Mouse (Mus musculus) bone marrow macrophage, adult 2 months (primary cell): ENCODE measurements around the gene 4930562C15Rik. TPM values are rescaled to one million over a fixed set of nuclear protein-coding genes. Genes with fewer than 3 reads are reported as not detected.
A peak's percentile ranks its signal among the peaks of the same experiment; 100 is the strongest.

ENCODE experiments used
- H3K27ac ChIP-seq: 2 replicates; pipeline ENCODE4 v1.5.1; 2012; ENCODE audit warnings: low read depth, low read length; ENCODE audit not compliant: insufficient read depth
- H3K4me1 ChIP-seq: 2 replicates; pipeline ENCODE4 v1.6.1; 2012; ENCODE audit warnings: low read length; ENCODE audit not compliant: control insufficient read depth, insufficient read depth
- H3K4me3 ChIP-seq: 2 replicates; pipeline ENCODE4 v1.5.1; 2012; ENCODE audit warnings: mild to moderate bottlenecking, low read length, moderate library complexity; ENCODE audit not compliant: insufficient read depth
- CTCF ChIP-seq: IDR thresholded peaks from 2 replicates; pipeline ENCODE4 v1.5.1; 2012; ENCODE audit warnings: low read depth, mild to moderate bottlenecking, low read length, moderate library complexity
- POLR2A ChIP-seq: IDR thresholded peaks from 2 replicates; pipeline ENCODE4 v1.6.1; 2012; ENCODE audit warnings: mild to moderate bottlenecking, low read depth, low read length, borderline replicate concordance
- polyA plus RNA-seq: library from polyadenylated mRNA; stranded (reverse); fragments of >200 nt; gene quantifications from 2 replicates; pipeline ENCODE4 v1.2.4, GENCODE M21; 2012; ENCODE audit not compliant: missing spikeins, insufficient read depth, insufficient read length

The 4930562C15Rik gene
- polyA plus RNA-seq, 1 experiment, result not detected

DNA sequence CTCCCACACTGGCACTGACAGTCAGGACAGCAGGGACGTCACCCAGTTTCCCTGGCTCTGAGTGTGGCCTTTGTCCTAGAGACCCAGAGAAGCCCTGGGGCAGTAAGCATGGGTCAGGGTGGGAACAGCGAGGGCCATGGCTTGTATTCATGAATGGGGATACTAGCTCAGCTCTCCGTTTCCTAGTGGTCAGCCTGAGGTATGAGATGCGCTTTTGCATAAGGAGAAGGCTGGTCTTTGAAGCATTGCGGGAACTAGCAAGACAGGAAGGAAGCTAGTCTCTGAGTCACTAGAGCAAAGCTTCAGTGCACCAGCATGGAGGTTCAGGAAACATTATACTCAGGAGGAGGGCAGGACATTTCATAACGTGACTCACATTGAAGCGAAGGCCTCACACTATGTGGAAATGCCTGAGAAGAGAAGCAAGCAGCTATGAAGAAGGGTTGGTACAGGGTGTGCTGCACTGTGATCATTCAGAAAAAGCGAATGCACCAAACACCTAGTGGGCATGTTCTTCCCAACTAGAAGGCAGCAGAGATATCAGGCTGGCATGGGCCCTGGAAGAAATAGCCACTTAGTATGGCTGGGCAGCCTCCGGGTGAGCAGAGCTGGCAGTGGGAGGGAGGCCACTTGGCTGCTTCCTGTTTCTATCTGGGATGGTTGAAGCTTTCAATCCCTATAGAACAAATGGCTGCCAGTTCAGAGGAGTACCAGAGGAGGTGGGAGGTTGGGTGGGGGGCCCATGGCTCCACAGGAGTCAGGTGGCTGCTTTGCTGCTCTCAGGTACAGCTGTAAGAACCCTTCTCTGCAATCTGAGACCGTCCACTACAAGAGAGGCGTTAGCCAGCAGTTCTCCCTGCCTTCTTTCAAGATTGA lies 77.9 kb downstream of the 4930562C15Rik start:
- TF ChIP-seq POLR2A (no peak), CTCF (no peak)
- Histone ChIP-seq H3K27ac (peak overlapping the region; percentile 97), H3K4me3 (peak overlapping the region; percentile 44), H3K4me1 (peaks cover 40% of the 10 kb centered on the region)

DNA sequence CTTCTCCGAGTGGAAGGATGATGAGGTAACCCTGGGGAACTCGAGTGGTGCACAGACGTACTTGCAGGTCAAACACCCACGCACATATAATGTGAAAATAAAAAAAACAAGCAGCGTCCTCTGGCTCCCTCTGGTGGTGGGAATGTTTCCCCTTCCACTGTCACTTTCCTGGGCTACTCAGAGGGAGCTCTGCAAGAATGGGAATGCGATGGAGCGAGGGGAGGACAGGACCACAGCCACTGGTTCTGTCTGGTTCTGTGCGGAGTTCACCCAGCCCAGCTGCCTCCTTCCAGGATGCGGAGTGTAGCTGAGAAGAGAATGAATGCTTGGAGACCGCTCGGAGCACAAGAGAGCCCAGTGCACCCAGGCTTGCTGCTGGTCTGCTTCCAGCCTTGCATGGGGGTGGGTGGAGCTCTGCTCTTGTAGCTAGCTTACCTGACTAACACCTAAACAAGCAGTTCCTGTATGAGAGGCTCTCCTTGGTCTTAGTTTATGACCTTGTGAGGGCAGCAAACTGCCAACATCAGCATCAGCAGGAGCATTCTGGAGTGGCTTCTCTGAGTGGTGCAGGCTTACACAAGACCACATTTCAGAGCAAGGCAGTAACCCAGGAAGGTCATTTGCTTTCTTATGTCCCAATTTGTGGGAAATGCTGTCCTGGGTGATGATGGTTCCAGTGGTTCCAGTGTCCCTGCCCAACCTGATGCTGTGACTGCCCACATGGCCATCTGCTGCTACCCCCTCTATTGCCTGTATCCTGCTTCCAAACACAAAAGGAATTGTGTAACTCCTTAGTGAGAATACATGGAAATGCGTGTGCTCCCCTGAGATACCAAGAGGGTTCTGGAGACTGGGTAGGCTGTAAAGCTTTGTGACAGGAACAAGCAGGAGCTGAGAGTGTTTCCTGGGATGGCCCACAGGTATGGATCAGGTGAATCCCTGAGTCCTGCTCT lies 78.8 kb downstream of the 4930562C15Rik start:
- TF ChIP-seq CTCF (peak; percentile 94), POLR2A (no peak)
- Histone ChIP-seq H3K27ac (peak overlapping the region; percentile 97), H3K4me1 (peaks cover 32% of the 10 kb centered on the region)

DNA sequence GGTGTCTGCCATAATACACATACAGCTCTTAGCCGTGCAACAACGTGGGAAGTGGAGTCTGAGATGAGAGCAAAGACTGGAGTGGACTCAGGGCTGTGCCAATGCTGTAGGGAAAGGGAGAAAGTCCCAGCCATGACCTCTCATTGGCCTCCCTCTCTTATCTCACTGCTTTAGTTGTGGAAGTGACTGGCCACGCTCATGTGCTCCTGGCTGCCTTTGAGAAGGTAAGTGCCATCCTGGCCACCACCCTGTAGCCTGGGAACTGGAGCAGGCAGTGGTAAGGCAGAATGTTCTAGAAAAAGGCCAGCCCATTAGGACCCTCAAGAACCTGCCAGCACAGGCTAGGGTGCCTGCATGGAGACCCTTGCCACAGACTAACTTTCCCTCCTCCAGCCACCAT lies 80.7 kb downstream of the 4930562C15Rik start:
- H3K4me1 ChIP-seq, result peaks cover 41% of the 10 kb centered on the region
- no peak for TF ChIP-seq POLR2A
- TF ChIP-seq CTCF, result no peak
- H3K27ac ChIP-seq, result no peak overlapping the region
- no peak overlapping the region for H3K4me3 ChIP-seq

More for the DNA sequence above, 78.8 kb downstream of the 4930562C15Rik start:
- H3K4me3 ChIP-seq, result peak overlapping the region; percentile 44

DNA sequence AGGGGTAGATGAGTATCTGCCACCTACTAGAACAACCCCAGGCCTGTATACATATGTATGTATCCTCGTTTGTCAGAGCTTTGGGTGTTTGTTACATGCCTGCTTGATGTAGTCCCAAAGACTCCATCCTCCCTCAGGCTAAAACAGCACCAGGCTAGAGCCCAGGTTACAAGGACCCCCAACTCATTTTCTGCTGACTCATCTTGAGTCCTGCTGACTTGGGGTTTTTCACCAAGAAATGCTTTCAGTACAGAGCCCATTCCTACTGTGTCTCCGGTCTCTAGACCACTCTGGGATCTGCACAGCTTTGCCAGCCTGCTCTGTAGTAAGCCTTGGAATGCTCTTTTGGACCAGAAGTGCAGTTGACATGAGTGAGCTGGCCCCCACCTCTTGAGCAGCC lies 81.4 kb downstream of the 4930562C15Rik start:
- no peak overlapping the region for H3K27ac ChIP-seq
- TF ChIP-seq POLR2A (no peak), CTCF (no peak)
- H3K4me3 ChIP-seq, result no peak overlapping the region
- H3K4me1 ChIP-seq, result peaks cover 44% of the 10 kb centered on the region

Other genes starting within 250 kb of the 4930562C15Rik start
- gene Glis2, start 240.7 kb upstream of the 4930562C15Rik start, polyA plus RNA-seq, result 0.65 and 1.3 TPM in 2 replicates
- gene Pam16, start 210.4 kb upstream of the 4930562C15Rik start, polyA plus RNA-seq, result 27.3 and 39.7 TPM in 2 replicates
- 1.5 TPM in 1 of 2 replicates, not detected in the other for gene Vasn, start 195.5 kb upstream of the 4930562C15Rik start, polyA plus RNA-seq
- gene Dnaja3, start 195.4 kb upstream of the 4930562C15Rik start, polyA plus RNA-seq, result 20.0 and 21.3 TPM in 2 replicates
- gene Coro7, start 155.6 kb upstream of the 4930562C15Rik start, polyA plus RNA-seq, result 110 and 115 TPM in 2 replicates
- 16.0 and 18.7 TPM in 2 replicates for gene Nmral1, start 116.1 kb upstream of the 4930562C15Rik start, polyA plus RNA-seq
- 230 and 252 TPM in 2 replicates for gene Hmox2, start 109.1 kb upstream of the 4930562C15Rik start, polyA plus RNA-seq
- 32.4 and 32.9 TPM in 2 replicates for gene Cdip1, start 45.1 kb upstream of the 4930562C15Rik start, polyA plus RNA-seq
- 68.4 and 72.6 TPM in 2 replicates for gene Ubald1, start 44.9 kb downstream of the 4930562C15Rik start, polyA plus RNA-seq
- 66.4 and 75.4 TPM in 2 replicates for gene Mgrn1, start 50.8 kb downstream of the 4930562C15Rik start, polyA plus RNA-seq
- 44.3 and 55.0 TPM in 2 replicates for gene Nudt16l1, start 103.3 kb downstream of the 4930562C15Rik start, polyA plus RNA-seq
- 44.1 and 44.2 TPM in 2 replicates for gene Anks3, start 128.8 kb downstream of the 4930562C15Rik start, polyA plus RNA-seq
- not detected in 2 replicates for gene Sept12, start 162.4 kb downstream of the 4930562C15Rik start, polyA plus RNA-seq
- gene Smim22, start 171.9 kb downstream of the 4930562C15Rik start, polyA plus RNA-seq, result not detected in 2 replicates
- gene Rogdi, start 178.1 kb downstream of the 4930562C15Rik start, polyA plus RNA-seq, result 72.5 and 76.6 TPM in 2 replicates
- gene Glyr1, start 214.4 kb downstream of the 4930562C15Rik start, polyA plus RNA-seq, result 84.0 and 94.6 TPM in 2 replicates
- 35.1 and 37.6 TPM in 2 replicates for gene Ubn1, start 214.6 kb downstream of the 4930562C15Rik start, polyA plus RNA-seq